Mouse (Mus musculus) cortical plate, adult 2 months (tissue): ENCODE results near the gene Prdm2. TPM values are rescaled to one million over a fixed set of nuclear protein-coding genes. Genes with fewer than 3 reads are reported as not detected.

Experiments used
- H3K27ac ChIP-seq: fragments of 200-500 bp; 2 replicates; pipeline ENCODE4 v1.5.1; 2012; ENCODE audit warnings: low read length, control low read depth, inconsistent platforms; ENCODE audit not compliant: insufficient read depth
- H3K4me1 ChIP-seq: fragments of 200-500 bp; 2 replicates; pipeline ENCODE4 v1.6.1; 2011; ENCODE audit warnings: low read length; ENCODE audit not compliant: control insufficient read depth, insufficient read depth
- H3K4me3 ChIP-seq: fragments of 200-500 bp; 2 replicates; pipeline ENCODE4 v1.5.1; 2011; ENCODE audit warnings: mild to moderate bottlenecking, low read length, control low read depth; ENCODE audit not compliant: insufficient read depth
- CTCF ChIP-seq: fragments of 200-500 bp; IDR thresholded peaks from 2 replicates; pipeline ENCODE4 v1.5.1; 2011; ENCODE audit warnings: mild to moderate bottlenecking, control low read depth, low read length; ENCODE audit not compliant: insufficient read depth; ENCODE audit errors: extremely low read depth
- POLR2A ChIP-seq: fragments of 200-500 bp; IDR thresholded peaks from 2 replicates; pipeline ENCODE4 v1.6.1; 2011; ENCODE audit warnings: mild to moderate bottlenecking, low read length, control low read depth; ENCODE audit not compliant: insufficient read depth; ENCODE audit errors: extremely low read depth
- polyA plus RNA-seq: library from polyadenylated mRNA; depleted of rRNA; stranded (reverse); fragments of >200 nt; gene quantifications from 2 replicates; pipeline ENCODE4 v1.2.3, GENCODE M21; 2012; rRNA removed

Gene Prdm2
- polyA plus RNA-seq, 1 experiment: 18.4 TPM

DNA sequence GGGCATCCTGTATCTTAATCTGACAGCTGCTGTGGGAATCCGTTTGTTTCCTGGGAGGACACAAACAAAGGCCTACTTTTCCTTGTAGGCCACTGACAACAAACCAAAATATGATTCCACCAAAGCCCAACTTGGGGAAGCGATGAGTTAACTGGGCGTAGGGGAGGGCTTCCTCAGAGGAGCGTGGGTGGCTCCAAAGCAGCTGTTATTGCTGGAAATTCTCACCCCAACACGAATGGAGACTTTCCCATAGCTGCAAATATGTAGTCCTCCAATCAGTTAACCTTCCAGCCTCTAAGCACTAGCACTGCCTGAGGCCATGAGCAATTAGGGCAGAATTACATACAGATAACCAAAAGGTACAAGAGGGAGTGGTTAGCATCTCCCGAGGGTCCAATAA is 112.6 kb downstream of the Prdm2 start:
- Histone ChIP-seq H3K4me3 (no peak overlapping the region), H3K27ac (no peak overlapping the region), H3K4me1 (no peaks in the 10 kb centered on the region; the same call in 1 of the 2 replicates)
- TF ChIP-seq POLR2A (no peak), CTCF (no peak)

DNA sequence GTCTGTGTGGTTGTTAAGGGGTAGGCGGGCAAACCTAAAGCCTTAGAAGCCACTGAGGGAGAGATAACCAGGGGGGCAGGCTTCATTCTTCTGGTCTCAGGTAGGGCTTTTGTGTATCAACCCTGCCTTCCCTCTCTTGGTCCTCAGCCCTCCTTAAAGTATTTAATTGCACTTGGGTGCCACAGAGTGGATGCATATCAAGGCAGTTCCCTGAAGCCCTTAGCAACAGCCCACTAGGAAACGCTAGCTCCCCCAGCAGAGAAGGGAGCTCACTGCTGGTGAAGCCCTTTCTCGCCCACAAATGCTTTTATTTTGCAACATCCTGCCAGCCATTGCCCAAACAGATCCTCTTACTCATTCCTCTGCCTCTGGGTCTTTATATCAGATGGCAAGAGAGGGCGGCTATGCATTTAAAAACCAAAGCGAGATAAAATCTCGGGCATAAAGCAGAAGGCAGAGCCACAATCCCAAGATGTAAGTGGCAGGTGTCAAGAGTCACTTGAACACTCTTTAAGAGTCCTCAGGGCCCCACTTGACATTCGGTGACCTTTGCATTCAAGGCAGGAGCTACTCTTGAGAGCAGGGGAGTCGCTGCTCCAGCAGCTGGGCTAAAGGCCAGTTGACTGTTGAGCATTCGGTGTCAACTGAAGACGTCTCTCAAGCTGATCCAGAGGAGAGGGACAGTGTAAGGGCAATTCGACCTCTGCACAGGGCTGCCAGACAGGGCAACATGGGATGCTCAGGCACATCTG is 113.3 kb downstream of the Prdm2 start:
- Histone ChIP-seq H3K4me1 (no peaks in the 10 kb centered on the region; the same call in 1 of the 2 replicates), H3K27ac (no peak overlapping the region), H3K4me3 (no peak overlapping the region)
- TF ChIP-seq POLR2A: no peak
- TF ChIP-seq CTCF: no peak

- H3K27ac ChIP-seq: no peak overlapping the region
- no peaks in the 10 kb centered on the region for H3K4me1 ChIP-seq
- TF ChIP-seq CTCF: no peak
- no peak for TF ChIP-seq POLR2A
- no peak overlapping the region for H3K4me3 ChIP-seq
Observed at GRCm38 (mm10) chr4:143092082-143092701, 120.6 kb downstream of the Prdm2 start.

DNA sequence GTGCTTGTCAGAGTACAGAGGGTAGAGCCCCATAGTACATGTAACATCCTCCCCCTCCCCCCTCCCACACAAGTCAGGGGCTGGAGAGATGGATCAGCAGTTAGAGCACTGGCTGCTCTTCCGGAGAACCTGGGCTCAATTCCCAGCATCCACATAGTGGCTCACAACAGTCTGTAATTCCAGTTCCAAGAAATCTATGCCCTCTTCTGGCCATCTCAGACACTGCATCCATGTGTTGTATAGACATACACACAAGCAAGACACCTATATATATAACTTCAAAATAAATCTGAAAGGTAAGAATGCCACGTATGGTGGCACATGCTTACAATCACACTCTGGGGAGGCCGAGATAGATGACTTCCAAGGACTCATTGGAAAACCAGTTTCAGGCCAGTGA is 122.2 kb downstream of the Prdm2 start:
- Histone ChIP-seq H3K4me3 (no peak overlapping the region), H3K4me1 (no peaks in the 10 kb centered on the region), H3K27ac (no peak overlapping the region)
- no peak for TF ChIP-seq POLR2A
- no peak for TF ChIP-seq CTCF

GRCm38 (mm10) chr4:143074071-143074765 is 138.6 kb downstream of the Prdm2 start:
- Histone ChIP-seq H3K4me1 (no peaks in the 10 kb centered on the region), H3K27ac (no peak overlapping the region), H3K4me3 (no peak overlapping the region; the same call in 1 of the 2 replicates)
- TF ChIP-seq CTCF (no peak), POLR2A (no peak)

DNA sequence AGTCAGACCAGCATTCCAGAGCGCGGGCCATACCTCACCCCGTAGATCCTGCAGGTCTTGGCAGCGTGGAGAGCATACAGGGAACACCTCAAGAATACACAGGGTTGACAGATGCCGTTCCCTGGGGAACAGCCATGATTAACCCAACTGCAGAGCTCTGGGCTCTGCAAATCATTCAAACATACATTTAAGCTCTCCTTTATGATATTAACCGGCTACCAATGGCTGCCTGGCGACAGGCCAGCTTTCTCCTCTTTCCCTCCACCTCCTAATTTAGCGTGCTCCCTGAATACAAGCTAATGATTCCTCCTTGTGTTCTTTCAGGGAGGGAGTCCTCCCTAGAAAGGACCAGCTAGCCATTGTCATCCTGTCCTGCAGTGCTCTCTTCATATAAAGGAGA is 141.0 kb downstream of the Prdm2 start:
- no peak overlapping the region for H3K27ac ChIP-seq
- H3K4me1 ChIP-seq: no peaks in the 10 kb centered on the region; the same call in 1 of the 2 replicates
- H3K4me3 ChIP-seq: no peak overlapping the region
- no peak for TF ChIP-seq POLR2A
- no peak for TF ChIP-seq CTCF

DNA sequence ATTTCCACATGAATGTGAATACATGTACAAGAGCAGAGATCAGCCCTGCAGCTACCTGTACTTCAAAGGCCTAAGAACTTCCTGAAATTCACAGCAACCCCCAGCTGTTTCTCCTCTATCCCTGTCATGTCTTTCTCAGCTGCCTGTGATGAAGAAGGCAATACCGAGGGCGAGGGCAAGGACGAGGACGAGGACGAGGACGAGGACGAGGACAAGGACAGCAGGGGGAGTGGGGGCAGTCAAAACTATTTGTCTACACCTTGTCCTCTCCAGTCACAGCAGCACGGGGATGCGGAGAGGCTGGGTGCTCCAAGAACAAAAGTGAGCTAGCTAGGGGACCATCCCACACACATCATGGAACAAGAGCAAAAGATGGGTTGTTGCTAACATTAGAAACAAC is 145.8 kb downstream of the Prdm2 start:
- H3K4me3 ChIP-seq: no peak overlapping the region
- H3K27ac ChIP-seq: no peak overlapping the region
- no peaks in the 10 kb centered on the region; the same call in 1 of the 2 replicates for H3K4me1 ChIP-seq
- TF ChIP-seq CTCF (no peak), POLR2A (no peak)

DNA sequence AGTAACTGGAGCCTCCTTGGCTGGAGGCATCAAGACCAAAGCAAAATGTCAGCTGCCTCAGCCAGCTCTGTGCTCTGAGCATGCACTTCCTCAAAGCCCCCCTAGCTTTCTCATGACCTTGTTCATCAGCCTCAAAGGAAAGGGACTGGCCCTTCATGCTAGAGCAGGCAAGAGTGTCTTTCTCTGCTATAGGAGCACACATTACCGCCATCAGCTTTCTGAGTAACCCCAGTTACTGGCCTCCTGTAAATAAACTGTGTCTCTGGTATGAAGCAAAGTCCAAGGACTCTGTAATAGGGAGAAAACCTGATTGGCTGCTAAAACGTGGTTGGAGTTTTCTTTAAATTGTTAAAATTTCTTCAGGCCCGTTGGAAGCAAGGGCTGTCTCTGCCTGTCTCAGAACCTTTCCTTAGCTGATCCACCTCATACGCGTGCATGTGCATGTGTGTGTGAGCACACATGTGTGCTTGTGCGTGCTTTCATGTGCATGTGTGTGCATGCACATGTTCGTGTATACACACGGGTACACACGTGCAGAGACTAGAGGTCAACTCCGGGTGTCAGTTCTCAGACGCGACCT is 153.9 kb downstream of the Prdm2 start:
- no peak overlapping the region for H3K27ac ChIP-seq
- TF ChIP-seq POLR2A (no peak), CTCF (no peak)
- H3K4me1 ChIP-seq: no peaks in the 10 kb centered on the region
- no peak overlapping the region for H3K4me3 ChIP-seq

Other genes with a start within 250 kb of the Prdm2 start
- 11.8 and 11.9 TPM in 2 replicates for gene Pdpn, start 86.6 kb upstream of the Prdm2 start, polyA plus RNA-seq
- gene Lrrc38, start 136.8 kb upstream of the Prdm2 start, polyA plus RNA-seq: 2.3 and 3.0 TPM in 2 replicates
- 0.06 TPM in 2 replicates for gene Pramel1, start 181.4 kb upstream of the Prdm2 start, polyA plus RNA-seq
- gene Pramef8, start 199.4 kb upstream of the Prdm2 start, polyA plus RNA-seq: 7.6 and 8.1 TPM in 2 replicates
- gene Oog4, start 237.3 kb upstream of the Prdm2 start, polyA plus RNA-seq: not detected in 2 replicates